Mouse (Mus musculus): ENCODE results near the gene Gabpb1.

- TF ChIP-seq CTCF (IDR thresholded peaks at IDR 0.05; ENCODE audit: low read depth, low read length) (no peak), POLR2A (IDR thresholded peaks at IDR 0.05; ENCODE audit: extremely low read depth, insufficient read depth, low read length) (no peak)
Observed at GRCm38 (mm10) chr2:126668621-126669252, 7.4 kb downstream of the Gabpb1 start.

Measured in liver, adult 2 months (tissue).